Mouse (Mus musculus): ENCODE measurements at regions not wholly inside any gene's neighbourhood (a gene's known extent, or its start where the extent isn't known, plus 50 kb on each side); places are given as distances from the start of the nearest gene placed in this dataset.
"Not testable (repeated sequence)": the region's sequence is repeated elsewhere in the genome, so short reads cannot be mapped to it uniquely, and the experiment has no call there.

- DNase-seq = no peak
- H3K4me1 ChIP-seq (ENCODE audit: insufficient read depth) = no peaks in the 10 kb centered on the region
- H3K9me3 ChIP-seq (ENCODE audit: low read length) = no peaks in the 10 kb centered on the region
- H3K36me3 ChIP-seq (ENCODE audit: insufficient read depth) = no peaks in the 10 kb centered on the region
- no peak for ATAC-seq
- WGBS = 83% methylated on average over 3 of the region's 3 CpGs
- H3K27ac ChIP-seq (ENCODE audit: low read depth, low read length) = no peak overlapping the region
- H3K4me2 ChIP-seq (ENCODE audit: low read depth) = no peak overlapping the region
- H3K4me3 ChIP-seq (ENCODE audit: low read depth, low read length) = no peak overlapping the region
- no peak for TF ChIP-seq CTCF (IDR thresholded peaks at IDR 0.05; ENCODE audit: low read depth)
- H3K9ac ChIP-seq = no peak overlapping the region
- H3K27me3 ChIP-seq (ENCODE audit: insufficient read depth, low read length) = no peaks in the 10 kb centered on the region
Measured at GRCm38 (mm10) chr16:9056430-9056829, 226.5 kb downstream of the 1810013L24Rik start.

- ATAC-seq = peak; percentile 54
- no peak for TF ChIP-seq CTCF (IDR thresholded peaks at IDR 0.05; ENCODE audit: low read depth)
- H3K4me3 ChIP-seq (ENCODE audit: low read depth, low read length) = no peak overlapping the region
- no peak overlapping the region for H3K4me2 ChIP-seq (ENCODE audit: low read depth)
- DNase-seq = peak; percentile 57
- no peaks in the 10 kb centered on the region for H3K27me3 ChIP-seq (ENCODE audit: insufficient read depth, low read length)
- H3K36me3 ChIP-seq (ENCODE audit: insufficient read depth) = no peaks in the 10 kb centered on the region
- H3K9me3 ChIP-seq (ENCODE audit: low read length) = no peaks in the 10 kb centered on the region
- H3K4me1 ChIP-seq (ENCODE audit: insufficient read depth) = no peaks in the 10 kb centered on the region
- 58% methylated on average over 4 of the region's 4 CpGs for WGBS
- no peak overlapping the region for H3K9ac ChIP-seq
- H3K27ac ChIP-seq (ENCODE audit: low read depth, low read length) = no peak overlapping the region
Measured at GRCm38 (mm10) chr16:9071526-9071925, 241.6 kb downstream of the 1810013L24Rik start.

- H3K9ac ChIP-seq; H3K4me3 ChIP-seq (ENCODE audit: low read depth, low read length); H3K27ac ChIP-seq (ENCODE audit: low read depth, low read length); H3K27me3 ChIP-seq (ENCODE audit: insufficient read depth, low read length); H3K4me2 ChIP-seq (ENCODE audit: low read depth); H3K36me3 ChIP-seq (ENCODE audit: insufficient read depth); H3K4me1 ChIP-seq (ENCODE audit: insufficient read depth); ATAC-seq; H3K9me3 ChIP-seq (ENCODE audit: low read length); DNase-seq: not testable (repeated sequence)
- 78% methylated on average over 5 of the region's 5 CpGs for WGBS
Measured at GRCm38 (mm10) chr16:9071956-9072355, 242.1 kb downstream of the 1810013L24Rik start.

GRCm38 (mm10) chr16:9074295-9074694, 244.4 kb downstream of the 1810013L24Rik start:
- DNase-seq (no peak), ATAC-seq (no peak)
- no peaks in the 10 kb centered on the region for H3K36me3 ChIP-seq (ENCODE audit: insufficient read depth)
- no peaks in the 10 kb centered on the region for H3K9me3 ChIP-seq (ENCODE audit: low read length)
- H3K4me3 ChIP-seq (ENCODE audit: low read depth, low read length) = no peak overlapping the region
- WGBS = 93% methylated on average over 4 of the region's 4 CpGs
- no peak for TF ChIP-seq CTCF (IDR thresholded peaks at IDR 0.05; ENCODE audit: low read depth)
- no peak overlapping the region for H3K27ac ChIP-seq (ENCODE audit: low read depth, low read length)
- no peaks in the 10 kb centered on the region for H3K4me1 ChIP-seq (ENCODE audit: insufficient read depth)
- no peak overlapping the region for H3K4me2 ChIP-seq (ENCODE audit: low read depth)
- no peak overlapping the region for H3K9ac ChIP-seq
- H3K27me3 ChIP-seq (ENCODE audit: insufficient read depth, low read length) = no peaks in the 10 kb centered on the region

GRCm38 (mm10) chr16:9077451-9077850, 247.6 kb downstream of the 1810013L24Rik start:
- DNase-seq = no peak
- H3K9ac ChIP-seq = no peak overlapping the region
- no peaks in the 10 kb centered on the region for H3K27me3 ChIP-seq (ENCODE audit: insufficient read depth, low read length)
- no peak overlapping the region for H3K4me2 ChIP-seq (ENCODE audit: low read depth)
- no peak for ATAC-seq
- no peak for TF ChIP-seq CTCF (IDR thresholded peaks at IDR 0.05; ENCODE audit: low read depth)
- no peak overlapping the region for H3K4me3 ChIP-seq (ENCODE audit: low read depth, low read length)
- H3K9me3 ChIP-seq (ENCODE audit: low read length) = no peaks in the 10 kb centered on the region
- H3K36me3 ChIP-seq (ENCODE audit: insufficient read depth) = no peaks in the 10 kb centered on the region
- H3K4me1 ChIP-seq (ENCODE audit: insufficient read depth) = no peaks in the 10 kb centered on the region
- no peak overlapping the region for H3K27ac ChIP-seq (ENCODE audit: low read depth, low read length)
- WGBS = 78% methylated on average over 2 of the region's 2 CpGs

GRCm38 (mm10) chr16:9078405-9078942, 248.6 kb downstream of the 1810013L24Rik start:
- ATAC-seq (no peak), DNase-seq (no peak)
- H3K4me3 ChIP-seq (ENCODE audit: low read depth, low read length) = no peak overlapping the region
- no peak for TF ChIP-seq CTCF (IDR thresholded peaks at IDR 0.05; ENCODE audit: low read depth)
- H3K9ac ChIP-seq = no peak overlapping the region
- H3K36me3 ChIP-seq (ENCODE audit: insufficient read depth) = no peaks in the 10 kb centered on the region
- H3K4me1 ChIP-seq (ENCODE audit: insufficient read depth) = no peaks in the 10 kb centered on the region
- no peak overlapping the region for H3K4me2 ChIP-seq (ENCODE audit: low read depth)
- no peak overlapping the region for H3K27ac ChIP-seq (ENCODE audit: low read depth, low read length)
- H3K27me3 ChIP-seq (ENCODE audit: insufficient read depth, low read length) = no peaks in the 10 kb centered on the region
- 37% methylated on average over 4 of the region's 4 CpGs for WGBS
- no peaks in the 10 kb centered on the region for H3K9me3 ChIP-seq (ENCODE audit: low read length)

GRCm38 (mm10) chr16:9083040-9083439, 253.1 kb downstream of the 1810013L24Rik start:
- no peaks in the 10 kb centered on the region for H3K9me3 ChIP-seq (ENCODE audit: low read length)
- no peaks in the 10 kb centered on the region for H3K4me1 ChIP-seq (ENCODE audit: insufficient read depth)
- H3K27ac ChIP-seq (ENCODE audit: low read depth, low read length) = no peak overlapping the region
- ATAC-seq (no peak), DNase-seq (no peak)
- no peak for TF ChIP-seq CTCF (IDR thresholded peaks at IDR 0.05; ENCODE audit: low read depth)
- WGBS = 57% methylated on average over 3 of the region's 3 CpGs
- no peak overlapping the region for H3K9ac ChIP-seq
- H3K4me2 ChIP-seq (ENCODE audit: low read depth) = no peak overlapping the region
- H3K27me3 ChIP-seq (ENCODE audit: insufficient read depth, low read length) = no peaks in the 10 kb centered on the region
- no peaks in the 10 kb centered on the region for H3K36me3 ChIP-seq (ENCODE audit: insufficient read depth)
- H3K4me3 ChIP-seq (ENCODE audit: low read depth, low read length) = no peak overlapping the region

GRCm38 (mm10) chr16:9083740-9084139, 253.8 kb downstream of the 1810013L24Rik start:
- Histone ChIP-seq H3K4me1 (ENCODE audit: insufficient read depth) (no peaks in the 10 kb centered on the region), H3K4me3 (ENCODE audit: low read depth, low read length) (no peak overlapping the region), H3K27me3 (ENCODE audit: insufficient read depth, low read length) (no peaks in the 10 kb centered on the region), H3K4me2 (ENCODE audit: low read depth) (no peak overlapping the region), H3K9me3 (ENCODE audit: low read length) (no peaks in the 10 kb centered on the region), H3K9ac (no peak overlapping the region), H3K36me3 (ENCODE audit: insufficient read depth) (no peaks in the 10 kb centered on the region), H3K27ac (ENCODE audit: low read depth, low read length) (no peak overlapping the region)
- 52% methylated on average over 2 of the region's 2 CpGs for WGBS
- ATAC-seq = no peak
- DNase-seq = no peak
- TF ChIP-seq CTCF (IDR thresholded peaks at IDR 0.05; ENCODE audit: low read depth) = no peak

Data from forebrain, postnatal 0 days (tissue).